Mouse (Mus musculus) intestine, embryonic 15.5 days (tissue): ENCODE measurements around the gene Ppfia4. TPM values are rescaled to one million over a fixed set of nuclear protein-coding genes. Genes with fewer than 3 reads are reported as not detected.

ENCODE experiments used
- ATAC-seq: fragments of 200-750 bp; cut with Nextera tagmentation; 2 replicates; pipeline ENCODE4 v1.8.0; 2017; ENCODE audit warnings: moderate TSS enrichment, moderate library complexity
- H3K27ac ChIP-seq: fragments of 300-500 bp; sonication (generic); 2 replicates; pipeline ENCODE4 v1.5.1; 2015; ENCODE audit warnings: mild to moderate bottlenecking, inconsistent platforms
- H3K27me3 ChIP-seq: fragments of 300-500 bp; sonication (generic); replicated peaks from 2 replicates; pipeline ENCODE4 v1.6.1; 2015; ENCODE audit warnings: inconsistent platforms
- H3K36me3 ChIP-seq: fragments of 300-500 bp; sonication (generic); 2 replicates; pipeline ENCODE4 v1.6.1; 2015; ENCODE audit warnings: inconsistent platforms
- H3K4me1 ChIP-seq: fragments of 300-500 bp; sonication (generic); replicated peaks from 2 replicates; pipeline ENCODE4 v1.6.1; 2015; ENCODE audit warnings: inconsistent platforms
- H3K4me2 ChIP-seq: fragments of 300-500 bp; sonication (generic); replicated peaks from 2 replicates; pipeline ENCODE4 v1.6.1; 2015; ENCODE audit warnings: mild to moderate bottlenecking, inconsistent platforms
- H3K4me3 ChIP-seq: fragments of 300-500 bp; sonication (generic); replicated peaks from 2 replicates; pipeline ENCODE4 v1.5.1; 2015; ENCODE audit warnings: inconsistent platforms
- H3K9ac ChIP-seq: fragments of 300-500 bp; sonication (generic); 2 replicates; pipeline ENCODE4 v1.6.1; 2015; ENCODE audit warnings: inconsistent platforms
- H3K9me3 ChIP-seq: fragments of 300-500 bp; sonication (generic); 2 replicates; pipeline ENCODE4 v1.6.1; 2016; ENCODE audit warnings: inconsistent platforms
- WGBS: fragments of 180-500 bp; shearing (Covaris S2); methylation state at CpG from one replicate; pipeline ENCODE4 v1.1.7; 2015; 5-methylcytosine and 5-hydroxymethylcytosine counted together
- polyA plus RNA-seq: library from polyadenylated mRNA; unstranded; fragments of >200 nt; fragmentation: Nextera tagmentation; extraction: Ambion mirVana; gene quantifications from 2 replicates; pipeline ENCODE4 v1.2.1, GENCODE M21; 2015

The Ppfia4 gene
- polyA plus RNA-seq, 1 experiment from 2014 or later, result 3.9 TPM

GRCm38 (mm10) chr1:134291555-134291954 lies 41.2 kb downstream of the Ppfia4 start:
- WGBS, result 74% methylated on average over 8 of the region's 8 CpGs
- Histone ChIP-seq H3K9me3 (no peaks in the 10 kb centered on the region), H3K4me3 (no peak overlapping the region), H3K27me3 (no peaks in the 10 kb centered on the region), H3K4me1 (peaks cover 11% of the 10 kb centered on the region), H3K9ac (no peak overlapping the region), H3K36me3 (no peaks in the 10 kb centered on the region), H3K27ac (no peak overlapping the region), H3K4me2 (no peak overlapping the region)
- no peak for ATAC-seq

GRCm38 (mm10) chr1:134290909-134291308 lies 41.8 kb downstream of the Ppfia4 start:
- no peak overlapping the region for H3K27ac ChIP-seq
- no peaks in the 10 kb centered on the region for H3K27me3 ChIP-seq
- H3K4me2 ChIP-seq, result no peak overlapping the region
- H3K9me3 ChIP-seq, result no peaks in the 10 kb centered on the region
- H3K9ac ChIP-seq, result no peak overlapping the region
- H3K4me3 ChIP-seq, result no peak overlapping the region
- WGBS, result 62% methylated on average over 5 of the region's 5 CpGs
- H3K4me1 ChIP-seq, result peaks cover 11% of the 10 kb centered on the region
- no peaks in the 10 kb centered on the region for H3K36me3 ChIP-seq
- ATAC-seq, result no peak

- H3K36me3 ChIP-seq, result no peaks in the 10 kb centered on the region
- H3K27ac ChIP-seq, result no peak overlapping the region
- no peak overlapping the region for H3K9ac ChIP-seq
- no peak overlapping the region for H3K4me2 ChIP-seq
- no peak overlapping the region for H3K4me3 ChIP-seq
- ATAC-seq, result no peak
- H3K4me1 ChIP-seq, result peaks cover 11% of the 10 kb centered on the region
- no peaks in the 10 kb centered on the region for H3K9me3 ChIP-seq
- no peaks in the 10 kb centered on the region for H3K27me3 ChIP-seq
- 92% methylated on average over 13 of the region's 13 CpGs for WGBS
These were observed 42.4 kb downstream of the Ppfia4 start for GRCm38 (mm10) chr1:134290300-134290699.

GRCm38 (mm10) chr1:134289598-134290099 lies 43.1 kb downstream of the Ppfia4 start, which contains the start of gene Myog:
Gene Myog, plus strand, starts transcription at chr1:134289989.
- ATAC-seq, result no peak
- Histone ChIP-seq H3K9ac (no peak within 1 kb of the TSS), H3K27me3 (no peaks in the 10 kb centered on the region), H3K27ac (no peak within 1 kb of the TSS), H3K4me3 (no peak within 1 kb of the TSS), H3K4me1 (peaks cover 11% of the 10 kb centered on the region), H3K4me2 (no peak within 1 kb of the TSS), H3K9me3 (no peaks in the 10 kb centered on the region), H3K36me3 (no peaks in the 10 kb centered on the region)
- 43% methylated on average over 11 of the region's 11 CpGs for WGBS

- Histone ChIP-seq H3K4me1 (peaks cover 7% of the 10 kb centered on the region), H3K9ac (no peak overlapping the region), H3K9me3 (no peaks in the 10 kb centered on the region), H3K4me3 (no peak overlapping the region), H3K27me3 (no peaks in the 10 kb centered on the region), H3K36me3 (no peaks in the 10 kb centered on the region), H3K27ac (no peak overlapping the region), H3K4me2 (no peak overlapping the region)
- WGBS, result 64% methylated on average over 3 of the region's 3 CpGs
- no peak for ATAC-seq
These were observed 44.5 kb downstream of the Ppfia4 start for GRCm38 (mm10) chr1:134288239-134288638.

GRCm38 (mm10) chr1:134285458-134286120 lies 47.1 kb downstream of the Ppfia4 start:
- H3K4me1 ChIP-seq, result no peaks in the 10 kb centered on the region
- no peaks in the 10 kb centered on the region for H3K9me3 ChIP-seq
- H3K27me3 ChIP-seq, result no peaks in the 10 kb centered on the region
- no peak overlapping the region for H3K27ac ChIP-seq
- 60% methylated on average over 10 of the region's 10 CpGs for WGBS
- no peak overlapping the region for H3K9ac ChIP-seq
- no peaks in the 10 kb centered on the region for H3K36me3 ChIP-seq
- no peak overlapping the region for H3K4me3 ChIP-seq
- no peak overlapping the region for H3K4me2 ChIP-seq
- no peak for ATAC-seq

DNA sequence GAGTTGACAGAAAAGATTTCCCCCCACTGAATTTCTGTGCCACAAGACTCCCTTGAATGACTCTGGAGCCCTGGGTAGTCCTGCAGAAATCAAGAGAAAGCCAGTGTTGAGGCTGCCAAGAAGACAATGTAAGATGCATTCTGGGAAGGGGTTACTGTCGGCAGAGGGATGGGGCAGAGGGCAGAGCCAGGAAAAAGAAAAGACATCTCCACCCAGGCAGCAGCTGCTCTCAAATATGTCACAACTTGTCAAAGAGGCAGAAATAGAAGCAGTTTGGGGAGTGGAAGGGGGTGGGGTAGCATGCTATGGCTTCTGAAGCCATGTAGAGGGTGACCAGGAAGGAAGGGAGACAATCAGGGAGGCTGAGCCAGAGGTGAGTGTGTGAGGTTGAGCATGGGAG lies 49.6 kb downstream of the Ppfia4 start:
- WGBS, result 61% methylated on average over 1 of the region's 1 CpGs

DNA sequence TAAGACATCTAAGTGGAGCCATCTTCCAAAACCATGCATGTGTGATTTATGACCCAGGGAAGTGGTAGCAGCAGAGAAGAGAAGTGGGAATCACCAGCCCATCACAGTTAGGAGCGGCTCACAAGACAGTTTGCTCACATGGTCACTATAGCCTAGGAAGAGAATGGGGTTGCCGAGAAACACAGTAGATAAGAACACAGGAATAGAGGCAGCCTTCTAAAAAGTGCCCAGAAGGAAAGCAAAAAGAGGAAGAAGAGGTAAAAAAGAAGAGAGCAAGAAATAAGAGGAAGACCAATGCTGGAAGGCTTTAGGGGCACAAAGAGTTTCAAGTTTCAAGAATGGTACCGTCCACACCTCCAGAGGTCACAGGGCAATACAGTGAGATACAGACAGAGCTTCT lies 50.4 kb downstream of the Ppfia4 start:
- no peaks in the 10 kb centered on the region for H3K4me1 ChIP-seq
- no peak overlapping the region for H3K9ac ChIP-seq
- H3K27me3 ChIP-seq, result no peaks in the 10 kb centered on the region
- no peak overlapping the region for H3K4me2 ChIP-seq
- no peak overlapping the region for H3K27ac ChIP-seq
- H3K36me3 ChIP-seq, result no peaks in the 10 kb centered on the region
- no peaks in the 10 kb centered on the region for H3K9me3 ChIP-seq
- no peak for ATAC-seq
- H3K4me3 ChIP-seq, result no peak overlapping the region
- 56% methylated on average over 3 of the region's 3 CpGs for WGBS

More for the DNA sequence above, 49.6 kb downstream of the Ppfia4 start:
- H3K36me3 ChIP-seq, result no peaks in the 10 kb centered on the region
- no peak overlapping the region for H3K4me3 ChIP-seq
- H3K9ac ChIP-seq, result no peak overlapping the region
- no peaks in the 10 kb centered on the region for H3K27me3 ChIP-seq
- no peaks in the 10 kb centered on the region for H3K4me1 ChIP-seq
- H3K4me2 ChIP-seq, result no peak overlapping the region
- H3K9me3 ChIP-seq, result no peaks in the 10 kb centered on the region
- H3K27ac ChIP-seq, result no peak overlapping the region
- ATAC-seq, result no peak

DNA sequence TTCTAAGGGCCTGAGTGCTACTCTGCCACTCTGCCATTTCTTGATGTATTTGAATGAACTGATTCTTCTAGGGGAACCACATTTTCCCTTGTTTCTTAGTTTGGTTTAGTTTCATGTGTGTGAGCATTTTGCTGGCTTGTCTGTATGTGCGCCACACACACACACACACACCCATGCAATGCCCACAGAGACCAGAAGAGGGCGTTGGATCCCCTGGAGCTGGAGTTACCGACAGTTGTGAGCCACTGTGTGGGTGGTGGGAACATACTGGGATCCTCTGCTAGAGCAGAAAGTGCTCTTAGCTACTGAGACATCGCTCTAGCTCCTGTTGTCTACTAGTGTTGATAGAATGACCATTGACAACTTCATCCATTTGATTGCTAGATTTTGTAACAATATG lies 51.2 kb downstream of the Ppfia4 start:
- Histone ChIP-seq H3K36me3 (no peaks in the 10 kb centered on the region), H3K9ac (no peak overlapping the region), H3K9me3 (no peaks in the 10 kb centered on the region), H3K27ac (no peak overlapping the region), H3K4me1 (no peaks in the 10 kb centered on the region), H3K4me3 (no peak overlapping the region), H3K4me2 (no peak overlapping the region), H3K27me3 (no peaks in the 10 kb centered on the region)
- 72% methylated on average over 4 of the region's 4 CpGs for WGBS
- no peak for ATAC-seq

GRCm38 (mm10) chr1:134280174-134280573 lies 52.6 kb downstream of the Ppfia4 start:
- no peak for ATAC-seq
- no peaks in the 10 kb centered on the region for H3K27me3 ChIP-seq
- no peak overlapping the region for H3K4me3 ChIP-seq
- H3K9ac ChIP-seq, result no peak overlapping the region
- H3K4me1 ChIP-seq, result 0 out of 2 replicates have a peak, but pooled peaks cover 2% of the 10 kb centered on the region
- H3K4me2 ChIP-seq, result no peak overlapping the region
- H3K36me3 ChIP-seq, result no peaks in the 10 kb centered on the region
- 84% methylated on average over 5 of the region's 5 CpGs for WGBS
- no peak overlapping the region for H3K27ac ChIP-seq
- no peaks in the 10 kb centered on the region for H3K9me3 ChIP-seq

- Histone ChIP-seq H3K4me2 (no peak overlapping the region), H3K27ac (no peak overlapping the region), H3K27me3 (no peaks in the 10 kb centered on the region), H3K4me1 (0 out of 2 replicates have a peak, but pooled peaks cover 2% of the 10 kb centered on the region), H3K9ac (no peak overlapping the region), H3K9me3 (no peaks in the 10 kb centered on the region), H3K4me3 (no peak overlapping the region), H3K36me3 (no peaks in the 10 kb centered on the region)
- ATAC-seq, result no peak
- 81% methylated on average over 7 of the region's 7 CpGs for WGBS
These were observed 55.9 kb downstream of the Ppfia4 start for GRCm38 (mm10) chr1:134276823-134277222.

DNA sequence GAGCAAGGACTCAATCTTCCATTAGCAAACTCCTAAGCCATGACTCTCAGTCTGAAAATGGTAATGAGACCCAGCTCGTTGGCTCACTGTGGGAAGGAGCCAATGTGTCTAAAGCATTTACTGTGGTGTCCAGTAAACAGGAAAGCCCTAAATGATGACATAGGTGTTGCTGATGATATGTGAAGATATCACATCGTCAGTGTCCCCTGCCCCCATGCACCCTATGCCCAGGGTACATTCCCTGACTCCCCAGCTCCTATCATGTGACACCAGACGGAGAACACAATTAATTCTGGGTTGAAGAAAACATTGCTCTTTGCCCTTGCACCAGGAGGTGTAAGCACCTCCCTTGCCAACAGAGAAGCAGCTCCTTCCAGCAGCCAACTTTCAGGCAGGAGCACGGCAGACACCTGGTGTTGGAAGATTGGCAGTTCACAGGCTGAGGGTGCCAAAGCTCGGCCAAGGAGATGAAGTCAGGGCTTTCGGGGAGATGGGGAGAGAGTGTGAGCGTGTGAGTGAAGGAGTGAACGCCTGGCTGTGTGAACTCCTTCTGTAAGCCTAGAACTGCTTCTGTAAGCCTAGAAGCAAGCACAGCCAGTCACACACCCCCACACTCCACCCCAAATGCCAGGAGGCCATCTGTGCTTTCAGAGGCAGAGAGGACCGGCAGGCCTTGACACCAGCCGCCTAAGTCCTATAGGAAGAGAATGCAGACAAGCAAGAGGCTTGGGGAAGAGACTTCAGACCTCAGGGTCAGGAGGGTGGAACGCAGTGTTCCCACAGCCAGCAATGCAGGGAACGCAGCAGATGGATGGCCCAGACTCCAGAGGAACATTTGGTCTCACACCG lies 56.9 kb downstream of the Ppfia4 start:
- H3K27me3 ChIP-seq, result no peaks in the 10 kb centered on the region
- no peaks in the 10 kb centered on the region for H3K9me3 ChIP-seq
- no peak overlapping the region for H3K27ac ChIP-seq
- H3K4me2 ChIP-seq, result no peak overlapping the region
- H3K4me3 ChIP-seq, result no peak overlapping the region
- H3K4me1 ChIP-seq, result 0 out of 2 replicates have a peak, but pooled peaks cover 2% of the 10 kb centered on the region
- no peak overlapping the region for H3K9ac ChIP-seq
- 64% methylated on average over 13 of the region's 13 CpGs for WGBS
- ATAC-seq, result no peak
- H3K36me3 ChIP-seq, result no peaks in the 10 kb centered on the region
